Mouse (Mus musculus) kidney, embryonic 16.5 days (tissue): ENCODE results near the gene Nosip. TPM values are rescaled to one million over a fixed set of nuclear protein-coding genes. Genes with fewer than 3 reads are reported as not detected.

ENCODE experiments used
- ATAC-seq: fragments of 200-750 bp; cut with Nextera tagmentation; 2 replicates; pipeline ENCODE4 v1.8.0; 2017; ENCODE audit warnings: moderate TSS enrichment; ENCODE audit not compliant: low FRiP score, low TSS enrichment
- H3K27ac ChIP-seq: fragments of 300-500 bp; sonication (generic); 2 replicates; pipeline ENCODE4 v1.5.1; 2014; ENCODE audit warnings: low read length
- H3K27me3 ChIP-seq: fragments of 300-500 bp; sonication (generic); 2 replicates; pipeline ENCODE4 v1.6.1; 2014; ENCODE audit warnings: low read length, control low read depth, mixed read lengths; ENCODE audit not compliant: insufficient read depth
- H3K36me3 ChIP-seq: fragments of 300-500 bp; sonication (generic); 2 replicates; pipeline ENCODE4 v1.6.1; 2014; ENCODE audit warnings: low read length, control low read depth, mixed read lengths; ENCODE audit not compliant: insufficient read depth
- H3K4me1 ChIP-seq: fragments of 300-500 bp; sonication (generic); 2 replicates; pipeline ENCODE4 v1.6.1; 2014; ENCODE audit warnings: low read length, control low read depth, mixed read lengths; ENCODE audit not compliant: insufficient read depth
- H3K4me2 ChIP-seq: fragments of 300-500 bp; sonication (generic); replicated peaks from 2 replicates; pipeline ENCODE4 v1.6.1; 2014; ENCODE audit warnings: low read depth, low read length
- H3K4me3 ChIP-seq: fragments of 300-500 bp; sonication (generic); 2 replicates; pipeline ENCODE4 v1.5.1; 2014; ENCODE audit warnings: mild to moderate bottlenecking, low read length
- H3K9ac ChIP-seq: fragments of 300-500 bp; sonication (generic); replicated peaks from 2 replicates; pipeline ENCODE4 v1.6.1; 2014; ENCODE audit warnings: low read length
- H3K9me3 ChIP-seq: fragments of 300-500 bp; sonication (generic); 2 replicates; pipeline ENCODE4 v1.6.1; 2016; ENCODE audit warnings: low read length, control low read depth
- WGBS: fragments of 180-500 bp; shearing (Covaris S2); extraction: QIAGEN DNeasy Blood & Tissue Kit; methylation state at CpG from one replicate; pipeline ENCODE4 v1.1.7; 2014; 5-methylcytosine and 5-hydroxymethylcytosine counted together
- polyA plus RNA-seq: library from polyadenylated mRNA; unstranded; fragments of >200 nt; fragmentation: Nextera tagmentation; extraction: Ambion mirVana; gene quantifications from 2 replicates; pipeline ENCODE4 v1.2.1, GENCODE M21; 2015

Gene Nosip
- polyA plus RNA-seq, 1 experiment from 2014 or later: 86.3 TPM

GRCm38 (mm10) chr7:45030857-45031256 lies 31.4 kb upstream of the Nosip start:
- 95% methylated on average over 8 of the region's 8 CpGs for WGBS
- H3K4me1 ChIP-seq: no peaks in the 10 kb centered on the region
- ATAC-seq: no peak
- H3K27me3 ChIP-seq: no peaks in the 10 kb centered on the region
- H3K4me2 ChIP-seq: no peak overlapping the region
- no peak overlapping the region for H3K9ac ChIP-seq
- H3K36me3 ChIP-seq: peaks cover 88% of the 10 kb centered on the region
- H3K4me3 ChIP-seq: no peak overlapping the region
- H3K27ac ChIP-seq: no peak overlapping the region
- no peaks in the 10 kb centered on the region for H3K9me3 ChIP-seq

- no peak for ATAC-seq
- no peaks in the 10 kb centered on the region for H3K27me3 ChIP-seq
- no peak overlapping the region for H3K9ac ChIP-seq
- H3K4me1 ChIP-seq: no peaks in the 10 kb centered on the region
- H3K36me3 ChIP-seq: peaks cover 92% of the 10 kb centered on the region
- no peak overlapping the region for H3K27ac ChIP-seq
- 94% methylated on average over 19 of the region's 19 CpGs for WGBS
- H3K9me3 ChIP-seq: no peaks in the 10 kb centered on the region
- no peak overlapping the region for H3K4me2 ChIP-seq
- no peak overlapping the region for H3K4me3 ChIP-seq
These were observed 28.4 kb upstream of the Nosip start for GRCm38 (mm10) chr7:45033722-45034359.

GRCm38 (mm10) chr7:45035631-45036030 lies 26.6 kb upstream of the Nosip start:
- no peak overlapping the region for H3K9ac ChIP-seq
- no peak overlapping the region for H3K27ac ChIP-seq
- no peaks in the 10 kb centered on the region for H3K9me3 ChIP-seq
- H3K4me1 ChIP-seq: no peaks in the 10 kb centered on the region
- ATAC-seq: no peak
- H3K4me3 ChIP-seq: no peak overlapping the region
- H3K36me3 ChIP-seq: peaks cover 93% of the 10 kb centered on the region
- 85% methylated on average over 3 of the region's 3 CpGs for WGBS
- H3K27me3 ChIP-seq: no peaks in the 10 kb centered on the region
- H3K4me2 ChIP-seq: no peak overlapping the region

GRCm38 (mm10) chr7:45036702-45037101 lies 25.5 kb upstream of the Nosip start:
- ATAC-seq: no peak
- 78% methylated on average over 11 of the region's 11 CpGs for WGBS
- no peaks in the 10 kb centered on the region for H3K9me3 ChIP-seq
- no peak overlapping the region for H3K9ac ChIP-seq
- H3K4me3 ChIP-seq: no peak overlapping the region
- H3K27me3 ChIP-seq: no peaks in the 10 kb centered on the region
- no peaks in the 10 kb centered on the region for H3K4me1 ChIP-seq
- H3K36me3 ChIP-seq: peaks cover 92% of the 10 kb centered on the region
- H3K4me2 ChIP-seq: no peak overlapping the region
- H3K27ac ChIP-seq: no peak overlapping the region

- no peak for ATAC-seq
- peaks cover 93% of the 10 kb centered on the region for H3K36me3 ChIP-seq
- 66% methylated on average over 7 of the region's 7 CpGs for WGBS
- no peak overlapping the region for H3K4me2 ChIP-seq
- H3K9ac ChIP-seq: no peak overlapping the region
- no peak overlapping the region for H3K4me3 ChIP-seq
- no peak overlapping the region for H3K27ac ChIP-seq
- no peaks in the 10 kb centered on the region for H3K4me1 ChIP-seq
- H3K27me3 ChIP-seq: no peaks in the 10 kb centered on the region
- no peaks in the 10 kb centered on the region for H3K9me3 ChIP-seq
These were observed 24.4 kb upstream of the Nosip start for GRCm38 (mm10) chr7:45037720-45038361.

- Histone ChIP-seq H3K27ac (no peak overlapping the region), H3K36me3 (peaks cover 93% of the 10 kb centered on the region), H3K4me1 (no peaks in the 10 kb centered on the region), H3K9ac (no peak overlapping the region), H3K4me2 (no peak overlapping the region), H3K27me3 (no peaks in the 10 kb centered on the region), H3K4me3 (no peak overlapping the region), H3K9me3 (no peaks in the 10 kb centered on the region)
- WGBS: 94% methylated on average over 9 of the region's 9 CpGs
- no peak for ATAC-seq
These were observed 23.8 kb upstream of the Nosip start for GRCm38 (mm10) chr7:45038411-45038810.

- ATAC-seq: no peak
- 92% methylated on average over 9 of the region's 9 CpGs for WGBS
- Histone ChIP-seq H3K36me3 (peaks cover 92% of the 10 kb centered on the region), H3K4me3 (no peak overlapping the region), H3K4me1 (no peaks in the 10 kb centered on the region), H3K27ac (no peak overlapping the region), H3K9ac (no peak overlapping the region), H3K4me2 (no peak overlapping the region), H3K9me3 (no peaks in the 10 kb centered on the region), H3K27me3 (no peaks in the 10 kb centered on the region)
These were observed 21.4 kb upstream of the Nosip start for GRCm38 (mm10) chr7:45040851-45041250.

- no peaks in the 10 kb centered on the region for H3K9me3 ChIP-seq
- H3K36me3 ChIP-seq: peaks cover 93% of the 10 kb centered on the region
- no peak overlapping the region for H3K27ac ChIP-seq
- H3K27me3 ChIP-seq: no peaks in the 10 kb centered on the region
- no peaks in the 10 kb centered on the region for H3K4me1 ChIP-seq
- ATAC-seq: no peak
- 94% methylated on average over 12 of the region's 14 CpGs for WGBS
- no peak overlapping the region for H3K9ac ChIP-seq
- H3K4me3 ChIP-seq: no peak overlapping the region
- no peak overlapping the region for H3K4me2 ChIP-seq
These were observed 18.9 kb upstream of the Nosip start for GRCm38 (mm10) chr7:45043307-45043706.

- H3K4me2 ChIP-seq: no peak overlapping the region
- no peaks in the 10 kb centered on the region for H3K9me3 ChIP-seq
- no peak overlapping the region for H3K4me3 ChIP-seq
- 91% methylated on average over 22 of the region's 22 CpGs for WGBS
- no peak overlapping the region for H3K9ac ChIP-seq
- H3K4me1 ChIP-seq: peaks cover 5% of the 10 kb centered on the region
- H3K27ac ChIP-seq: no peak overlapping the region
- peaks cover 96% of the 10 kb centered on the region for H3K36me3 ChIP-seq
- ATAC-seq: no peak
- H3K27me3 ChIP-seq: no peaks in the 10 kb centered on the region
These were observed 16.5 kb upstream of the Nosip start for GRCm38 (mm10) chr7:45045741-45046140.

- peaks cover 15% of the 10 kb centered on the region for H3K4me1 ChIP-seq
- no peak overlapping the region for H3K9ac ChIP-seq
- H3K36me3 ChIP-seq: peaks cover 86% of the 10 kb centered on the region
- no peak overlapping the region for H3K4me3 ChIP-seq
- 96% methylated on average over 26 of the region's 26 CpGs for WGBS
- ATAC-seq: no peak
- no peaks in the 10 kb centered on the region for H3K9me3 ChIP-seq
- no peak overlapping the region for H3K4me2 ChIP-seq
- H3K27ac ChIP-seq: no peak overlapping the region
- no peaks in the 10 kb centered on the region for H3K27me3 ChIP-seq
These were observed 15.3 kb upstream of the Nosip start for GRCm38 (mm10) chr7:45046853-45047350.
